Mouse (Mus musculus) R1 (cell line): Measurements from ENCODE around the gene Tcf7l2.

Experiments used
- DNase-seq: peaks from one replicate; pipeline ENCODE4 v3.0.0-alpha.2; 2018; ENCODE audit warnings: low read depth, low spot score

Tcf7l2 gene

DNA sequence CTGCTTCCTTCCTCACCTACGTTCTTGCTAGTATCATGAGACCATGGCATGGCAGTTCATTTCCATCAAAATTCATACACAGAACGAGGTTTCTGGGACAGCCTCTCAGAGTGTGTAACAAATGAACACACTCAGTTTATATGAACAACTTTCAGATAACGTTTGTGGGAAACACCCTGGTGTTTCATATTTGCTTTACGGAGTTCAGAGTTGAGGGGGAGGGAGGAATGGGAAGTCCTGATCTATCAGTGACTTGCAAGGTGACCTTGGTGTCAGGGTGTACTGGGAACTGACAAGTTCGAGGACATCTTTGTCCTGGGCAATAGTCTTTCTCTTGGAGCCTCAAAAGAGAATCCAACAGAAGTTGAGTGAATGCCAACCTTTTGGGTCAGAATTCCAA, 197.5 kb downstream of the Tcf7l2 start:
- no peak for DNase-seq

DNA sequence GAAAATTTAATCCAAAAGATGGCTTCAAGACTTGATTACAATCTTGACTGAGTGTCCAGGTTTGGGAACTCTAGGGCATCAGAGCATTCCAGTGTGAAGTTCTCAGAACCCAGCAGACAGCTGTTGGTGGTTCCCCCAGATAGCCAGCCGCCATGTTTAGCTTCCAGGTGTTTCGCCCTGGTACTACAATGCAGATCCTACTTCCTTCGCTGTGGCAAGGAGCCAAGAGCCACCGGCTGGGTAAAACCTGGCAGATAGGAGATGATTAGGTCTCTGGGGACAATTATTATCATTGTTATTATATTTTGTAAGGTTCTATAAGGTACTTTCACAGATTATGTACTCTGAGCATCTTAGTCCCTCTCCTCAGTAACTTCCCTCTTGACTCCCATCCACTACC, 198.1 kb downstream of the Tcf7l2 start:
- no peak for DNase-seq

DNA sequence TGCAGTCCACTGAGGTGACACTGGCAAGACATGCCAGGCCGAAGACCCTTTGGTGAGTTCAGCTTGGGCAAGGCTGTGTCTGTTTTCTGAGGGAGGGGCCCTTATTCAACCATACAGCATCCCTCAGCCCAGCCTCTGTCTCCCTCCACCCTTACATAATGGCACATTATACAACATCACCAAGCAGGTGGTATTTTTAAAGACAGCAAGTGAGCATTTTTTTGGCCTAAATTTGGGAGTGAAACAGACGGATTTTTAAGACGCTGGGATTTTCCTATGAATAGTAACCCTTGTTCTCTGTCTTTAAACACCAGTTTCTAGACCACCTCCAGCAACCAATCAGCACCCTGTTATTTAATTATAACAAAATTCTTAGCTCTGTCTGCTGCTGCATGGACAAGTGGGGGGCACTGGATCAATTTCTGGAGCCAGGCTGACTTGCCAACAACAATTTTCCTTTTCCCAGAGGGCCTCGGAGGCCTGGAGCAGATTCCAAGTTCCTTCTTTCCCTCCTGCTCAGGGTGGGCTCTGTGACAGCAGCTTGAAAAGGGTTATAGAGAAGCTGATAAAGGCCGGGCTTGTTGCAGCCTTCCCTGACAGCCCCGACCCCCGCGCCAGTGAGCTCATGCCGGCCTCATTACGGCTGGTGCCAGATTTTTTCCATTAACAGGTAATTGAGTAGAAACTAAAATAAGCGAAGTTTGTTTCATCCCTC, 199.1 kb downstream of the Tcf7l2 start:
- DNase-seq, result no peak

DNA sequence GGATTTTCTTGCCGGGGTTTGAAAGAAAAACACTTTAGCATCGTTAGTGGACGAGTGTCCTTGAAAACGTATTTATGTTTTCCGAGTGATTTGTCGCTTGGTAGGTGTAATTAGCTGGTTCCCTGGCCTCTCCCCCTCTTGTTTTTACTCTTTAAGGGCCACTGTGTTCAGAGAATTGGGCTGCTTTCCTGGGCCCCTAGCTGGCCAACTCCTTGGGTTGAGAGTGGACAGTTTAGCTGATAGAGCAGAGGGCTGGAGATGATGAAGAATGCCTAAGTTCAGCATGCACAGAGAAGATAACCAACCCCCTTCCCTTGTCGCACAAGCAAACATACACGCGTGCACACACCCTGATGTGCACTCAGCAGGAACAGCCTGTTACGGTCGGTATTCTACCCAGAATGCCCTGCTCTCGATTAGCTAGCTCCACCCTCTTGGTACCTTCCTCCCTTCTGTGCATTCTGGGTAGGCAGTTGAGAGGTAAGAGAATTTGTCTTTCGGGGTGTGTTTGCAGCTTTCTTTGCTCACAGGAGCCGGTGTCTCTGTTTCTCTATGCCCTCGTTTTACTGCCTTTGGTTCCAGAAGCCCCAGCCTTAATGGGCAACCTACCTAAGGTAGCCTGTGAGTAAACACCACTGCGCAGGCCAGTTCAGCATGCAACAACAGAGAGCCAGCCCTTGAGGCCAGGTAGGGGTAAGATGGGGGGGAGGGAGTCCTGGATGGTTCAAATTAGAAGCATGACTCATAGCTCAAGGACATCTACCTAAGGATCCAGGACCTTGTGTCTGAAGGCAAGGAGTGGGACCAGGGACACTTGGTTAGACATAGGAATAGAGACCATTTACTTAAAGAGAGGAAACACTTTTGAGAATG, 199.9 kb downstream of the Tcf7l2 start:
- peak; percentile 66 for DNase-seq

DNA sequence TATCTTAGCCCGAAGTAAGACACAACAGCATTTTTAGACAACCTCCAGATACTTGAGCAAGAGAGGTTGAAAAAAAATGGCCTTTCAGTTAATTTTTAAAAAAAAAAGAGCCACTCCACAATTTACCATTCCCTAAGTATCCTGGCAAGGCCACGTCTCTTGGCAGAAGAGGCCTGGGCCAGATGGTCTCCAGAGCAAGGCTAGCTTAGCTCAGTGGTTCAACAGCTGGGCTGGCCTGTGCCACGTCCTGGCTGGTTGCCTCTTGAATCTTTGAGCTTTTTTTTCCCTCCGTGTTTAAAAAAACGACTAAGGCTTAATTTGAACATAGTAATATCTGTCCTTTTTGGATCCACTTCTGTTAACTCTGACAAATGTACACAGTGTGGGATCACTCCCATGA, 209.8 kb downstream of the Tcf7l2 start:
- DNase-seq, result no peak

DNA sequence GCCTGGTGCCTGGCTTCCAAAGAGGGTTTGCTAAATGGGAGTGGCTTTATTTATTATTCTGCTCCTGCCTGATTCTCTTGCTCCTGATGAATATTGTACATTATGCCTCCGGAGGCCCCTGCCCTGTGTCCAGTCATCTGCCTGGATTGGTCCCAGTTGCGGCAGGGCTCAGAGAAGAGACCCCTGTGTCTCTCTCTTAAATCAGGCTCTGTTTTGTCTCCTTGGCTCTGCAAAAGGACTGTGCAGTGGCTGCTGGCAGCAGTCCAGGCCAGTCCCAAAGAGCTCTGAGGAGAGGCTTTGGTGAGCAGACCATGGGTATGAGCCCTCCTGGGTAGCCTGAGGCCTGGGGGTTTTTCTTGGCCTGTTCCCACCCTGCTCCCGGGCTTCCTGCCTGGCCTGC, 211.6 kb downstream of the Tcf7l2 start:
- no peak for DNase-seq

DNA sequence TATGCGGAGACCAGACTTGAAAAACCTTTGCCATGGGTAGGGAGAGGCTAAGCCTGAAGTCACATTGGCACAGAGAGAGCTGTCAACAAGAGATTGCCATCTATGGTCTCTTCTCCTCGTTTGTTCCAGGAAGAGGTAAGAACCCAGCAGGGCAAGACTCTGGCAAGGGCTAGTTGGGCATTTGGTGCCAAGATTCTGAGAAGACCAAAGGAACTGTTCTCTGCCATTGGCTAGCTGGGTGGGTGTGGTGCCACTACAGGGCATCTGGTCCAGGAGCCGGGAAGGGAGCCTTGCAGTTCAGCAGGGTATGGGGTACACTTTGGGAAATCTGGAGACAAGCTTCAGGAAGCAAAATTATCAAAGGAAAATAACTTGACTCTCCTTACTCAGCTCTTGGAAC, 213.5 kb downstream of the Tcf7l2 start:
- DNase-seq, result no peak

DNA sequence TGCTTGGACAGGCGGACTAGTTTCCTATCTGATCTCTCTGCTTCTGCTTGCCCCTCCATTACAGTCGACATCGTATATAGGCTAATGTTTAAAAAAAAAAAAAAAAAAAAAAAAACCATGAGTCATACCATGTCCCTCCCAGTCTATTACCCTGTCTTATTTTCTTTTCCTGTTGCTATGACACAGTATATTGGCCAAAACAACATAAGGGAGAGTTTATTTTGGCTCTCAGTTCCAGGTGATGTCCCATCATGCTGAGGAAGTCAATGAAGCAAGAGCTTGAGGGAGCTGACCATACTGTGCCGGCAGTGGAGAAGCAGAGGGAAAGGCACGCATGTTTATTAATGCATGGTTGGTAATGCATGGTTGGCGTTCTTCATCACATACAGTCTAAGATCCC, 215.1 kb downstream of the Tcf7l2 start:
- DNase-seq, result no peak

DNA sequence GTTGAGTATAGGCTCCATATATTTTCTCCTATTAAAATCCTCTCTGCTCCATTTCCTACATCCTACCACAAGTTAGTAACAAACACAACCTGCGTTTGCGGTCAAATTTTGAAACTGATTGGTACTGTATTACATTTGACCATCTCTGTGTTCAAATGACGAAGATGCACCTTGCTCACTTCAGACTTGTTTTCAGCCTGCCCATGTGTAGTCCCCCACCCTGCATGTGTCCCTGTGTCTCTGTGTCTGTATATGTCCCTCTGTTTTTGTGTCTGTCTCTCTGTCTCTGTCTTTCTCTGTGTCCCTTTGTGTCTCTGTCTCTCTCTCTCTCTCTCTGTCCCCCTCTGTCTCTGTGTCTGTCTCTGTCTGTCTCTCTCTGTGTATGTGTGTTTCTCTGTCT, 222.8 kb downstream of the Tcf7l2 start:
- no peak for DNase-seq

DNA sequence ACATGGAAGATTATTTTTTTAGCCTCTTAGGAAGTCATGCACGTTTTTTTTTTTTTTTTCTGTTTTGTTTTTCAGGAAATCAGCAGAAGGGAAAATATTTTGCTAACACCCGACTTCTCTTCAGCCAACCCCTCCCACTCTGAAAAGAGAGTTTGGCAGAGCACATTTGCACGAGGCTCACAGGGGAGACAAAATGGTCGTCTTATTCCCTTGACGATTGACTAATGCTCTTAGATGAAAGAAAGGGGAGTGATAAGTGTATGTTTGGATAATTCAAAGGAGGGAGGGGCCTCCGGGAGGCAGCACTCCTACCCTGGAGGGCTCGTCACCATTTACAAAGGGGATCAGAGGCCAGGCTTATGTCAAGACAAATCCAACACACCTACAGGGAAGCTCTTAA, 224.4 kb downstream of the Tcf7l2 start:
- no peak for DNase-seq

DNA sequence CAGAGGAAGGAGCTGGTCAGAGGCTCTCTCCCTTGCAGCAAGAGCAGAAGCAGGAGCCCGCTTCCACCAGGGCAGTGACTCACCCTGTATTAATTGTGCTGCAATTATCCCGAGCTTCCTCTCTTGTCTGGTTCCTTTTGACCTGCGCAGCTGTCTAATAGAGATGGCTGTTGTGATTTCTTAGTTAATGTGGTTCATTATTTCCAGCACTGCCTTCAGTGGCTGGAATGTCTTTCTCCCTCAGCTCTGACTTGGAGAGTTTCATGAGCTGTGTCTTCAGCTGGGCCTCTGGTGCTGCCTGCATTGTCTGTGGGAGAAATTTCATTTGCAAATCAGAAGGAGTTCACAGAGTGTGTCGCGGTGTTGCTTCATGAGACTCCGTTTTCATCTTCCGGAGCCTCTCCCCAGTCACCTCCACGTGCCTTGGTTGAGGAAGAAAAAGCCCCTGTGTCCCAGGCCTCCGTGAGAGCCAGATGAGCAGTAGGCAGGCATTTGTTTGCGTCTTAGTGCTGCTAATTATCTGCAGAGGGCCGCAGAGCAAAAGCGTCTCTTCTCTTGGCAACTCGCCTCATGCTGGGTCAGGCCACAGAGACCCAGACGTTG, 228.4 kb downstream of the Tcf7l2 start:
- DNase-seq, result peak; percentile 13

DNA sequence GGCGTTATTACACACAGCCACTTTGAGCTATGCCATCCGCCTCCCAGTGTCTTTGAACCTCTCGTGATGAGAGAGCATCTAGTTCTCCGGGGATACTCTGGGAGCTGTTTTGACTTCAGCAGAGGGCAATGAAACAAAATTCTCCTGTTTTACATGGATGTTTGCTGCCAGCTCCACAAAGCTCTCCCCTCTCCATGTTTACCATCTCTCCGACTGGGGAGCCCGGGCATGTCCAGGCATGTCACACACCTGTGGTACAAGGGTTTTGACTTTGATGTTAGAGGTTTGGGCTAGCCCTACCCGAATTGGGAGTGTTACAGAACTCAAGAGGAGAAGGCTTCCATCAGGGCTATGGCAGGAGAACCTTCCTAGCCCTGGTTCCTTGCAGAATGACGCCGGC, 234.5 kb downstream of the Tcf7l2 start:
- no peak for DNase-seq
